Mouse (Mus musculus) kidney, adult 8-10 months (tissue): ENCODE measurements around the gene Pnp.
"Not testable (repeated sequence)": the region's sequence is repeated elsewhere in the genome, so short reads cannot be mapped to it uniquely, and the experiment has no call there.

Experiments
- DNase-seq, 2 experiments: peaks; one replicate each; pipeline ENCODE4 v3.0.0; 2022

Gene Pnp

GRCm38 (mm10) chr14:50930754-50931492 lies at the start of gene Pnp, which contains the start of gene Pip4p1:
Gene Pnp (plus strand): TSS chr14:50931082.
Gene Pip4p1 (minus strand): TSS chr14:50930856.
- DNase-seq = peak; percentile 99 to 100

GRCm38 (mm10) chr14:50891621-50892020 lies 39.3 kb upstream of the Pnp start:
- no peak for DNase-seq

DNA sequence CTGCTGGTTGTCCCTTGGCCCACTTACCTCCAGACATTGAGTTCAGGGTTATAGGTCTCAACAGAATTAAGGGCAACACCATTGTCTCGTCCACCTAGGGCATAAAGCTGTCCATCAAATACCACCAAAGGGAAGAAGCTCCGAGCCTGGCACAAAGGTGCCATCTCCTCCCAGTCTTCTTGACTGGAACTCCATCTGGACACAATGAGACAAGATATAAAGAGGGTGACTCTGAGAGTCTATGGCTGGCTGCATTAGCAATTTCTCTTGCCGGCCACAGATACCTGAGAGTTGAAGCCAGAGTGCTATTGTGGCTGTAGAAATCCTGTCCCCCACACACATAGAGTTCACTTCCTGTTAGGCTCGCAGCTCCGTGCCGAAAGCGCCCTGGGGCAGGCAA lies 38.8 kb upstream of the Pnp start:
- no peak for DNase-seq

DNA sequence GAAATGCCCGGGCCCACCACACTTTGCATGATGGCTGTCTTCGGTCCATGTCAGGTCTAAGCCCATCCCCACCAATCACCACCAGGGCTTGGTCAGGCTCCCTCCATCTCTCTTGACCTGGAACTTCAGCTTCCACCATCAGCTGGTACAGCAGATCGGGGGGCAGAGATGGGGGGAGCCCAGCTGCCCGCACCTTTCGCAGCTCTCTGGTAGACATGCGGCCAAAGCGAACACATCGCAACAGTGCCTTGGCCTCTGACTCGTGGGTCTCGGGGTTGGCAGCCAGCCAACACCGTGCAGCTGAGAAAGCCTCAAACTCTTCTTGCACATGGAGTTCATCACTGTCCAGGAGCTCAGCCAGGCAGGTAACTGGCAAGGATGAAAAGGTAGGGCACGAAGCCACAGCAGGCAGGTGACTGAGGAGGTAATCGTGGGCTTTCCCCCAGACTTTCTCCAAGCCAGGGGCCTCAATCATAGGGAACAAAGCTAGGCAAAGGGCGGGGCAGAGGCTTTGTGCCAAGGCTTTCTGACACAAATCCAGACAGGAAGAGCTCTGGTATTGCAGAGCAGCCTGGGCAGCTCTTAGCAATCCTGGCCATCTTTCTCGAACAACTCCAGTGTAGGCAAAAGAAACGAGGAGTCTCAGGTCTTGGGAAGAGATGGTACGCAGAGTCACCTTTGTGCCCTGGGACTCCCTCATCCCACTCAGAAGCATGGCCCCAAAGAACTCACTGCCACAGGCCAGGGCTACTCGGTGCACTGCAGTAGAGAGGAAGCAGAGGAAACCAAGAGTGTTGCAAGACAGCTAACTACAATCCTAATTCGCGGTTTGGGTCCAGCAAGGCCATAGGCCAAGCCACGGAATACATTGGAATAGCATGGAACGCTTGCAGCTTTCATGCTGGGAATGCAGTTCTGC lies 38.1 kb upstream of the Pnp start:
- DNase-seq = no peak

- DNase-seq = no peak
Observed at GRCm38 (mm10) chr14:50895407-50895806, 35.5 kb upstream of the Pnp start.

GRCm38 (mm10) chr14:50895985-50896746 lies 34.7 kb upstream of the Pnp start:
- peak; percentile 31 to 59 for DNase-seq

GRCm38 (mm10) chr14:50896747-50897373 lies 34.0 kb upstream of the Pnp start:
- DNase-seq = no peak

DNA sequence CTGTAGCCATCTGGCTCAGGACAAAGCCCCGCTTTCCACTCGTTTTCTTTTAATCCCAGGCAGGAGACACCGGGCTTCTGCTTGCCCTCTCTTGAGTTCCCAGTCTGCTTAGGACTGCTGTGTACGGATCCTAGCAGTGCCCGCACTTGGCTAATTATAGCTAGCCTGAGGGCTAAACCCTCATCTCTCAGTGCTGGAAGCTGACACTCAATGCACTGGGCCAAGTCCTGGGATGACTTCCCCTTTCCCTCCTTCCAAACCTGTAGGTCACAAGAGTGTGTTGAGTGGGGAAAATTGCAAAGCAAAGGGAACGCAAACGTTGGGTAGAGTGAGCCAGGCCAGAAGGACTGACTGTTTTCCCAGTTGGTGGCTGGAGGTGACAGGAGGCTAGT lies 33.5 kb upstream of the Pnp start, which contains the start of gene Klhl33:
Gene Klhl33 (minus strand): TSS at position 134 of the 392 bp plus-strand sequence.
- DNase-seq = no peak

DNA sequence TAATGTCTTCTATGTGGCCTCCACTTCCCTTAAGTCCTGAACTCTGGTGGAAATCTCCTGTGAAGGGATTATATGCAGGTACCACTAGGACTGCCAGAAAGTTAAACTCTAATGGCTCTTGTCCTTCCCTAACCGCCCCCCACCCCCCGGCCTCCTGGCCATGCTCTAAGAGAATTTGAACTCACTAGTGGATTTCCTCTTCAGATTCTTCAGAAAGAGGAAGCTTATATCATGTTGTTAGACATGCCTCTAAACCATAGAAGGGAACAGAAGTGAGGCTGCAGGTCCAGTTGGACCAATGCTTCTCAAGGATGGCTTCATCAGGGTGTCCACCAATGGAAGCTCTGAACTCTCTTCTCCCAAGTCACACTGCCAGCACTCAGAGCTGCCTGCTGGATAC lies 32.9 kb upstream of the Pnp start:
- not testable (repeated sequence) for DNase-seq

DNA sequence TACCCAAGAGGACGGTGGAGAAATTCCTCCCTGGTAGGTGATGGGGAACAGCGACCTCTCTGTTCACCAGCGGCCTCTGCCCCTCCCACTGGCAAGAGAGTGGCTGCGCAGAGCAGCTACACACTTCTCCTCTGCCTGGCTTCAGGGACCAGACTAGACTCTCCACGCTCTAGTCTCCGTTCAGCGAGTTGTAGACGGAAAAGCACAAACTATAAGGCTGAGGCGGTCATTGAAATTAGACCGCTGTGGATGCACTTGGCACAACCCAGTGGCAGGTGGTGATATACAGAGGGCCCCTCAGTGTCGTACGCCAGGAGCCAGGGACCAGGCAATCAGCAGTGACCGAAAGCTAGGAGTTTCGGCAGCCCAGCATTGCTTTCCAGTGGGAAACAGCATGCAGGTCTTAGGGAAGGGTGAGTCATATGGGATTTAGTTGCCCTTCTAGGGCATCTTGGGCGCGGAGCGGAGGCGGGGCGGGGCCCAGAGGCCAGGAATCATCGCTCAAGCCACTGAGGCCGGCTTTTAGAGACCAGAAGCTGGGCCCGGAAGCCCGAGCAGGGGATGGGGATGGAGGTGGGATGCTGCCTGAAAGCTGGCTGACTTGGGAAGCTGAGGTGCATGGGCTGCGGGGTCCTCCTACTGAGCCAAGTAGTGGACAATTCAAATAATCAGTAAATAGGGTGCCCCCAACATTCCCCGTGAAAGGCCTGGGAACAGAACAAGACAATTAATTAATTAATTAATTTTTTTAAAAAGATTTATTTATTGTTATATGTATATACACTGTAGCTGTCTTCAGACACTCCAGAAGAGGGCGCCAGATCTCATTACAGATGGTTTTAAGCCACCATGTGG lies 26.7 kb upstream of the Pnp start:
- DNase-seq = peak in 1 of 2 experiments; percentile 25

- DNase-seq = no peak
Observed at GRCm38 (mm10) chr14:50904828-50905129, 26.1 kb upstream of the Pnp start.

DNA sequence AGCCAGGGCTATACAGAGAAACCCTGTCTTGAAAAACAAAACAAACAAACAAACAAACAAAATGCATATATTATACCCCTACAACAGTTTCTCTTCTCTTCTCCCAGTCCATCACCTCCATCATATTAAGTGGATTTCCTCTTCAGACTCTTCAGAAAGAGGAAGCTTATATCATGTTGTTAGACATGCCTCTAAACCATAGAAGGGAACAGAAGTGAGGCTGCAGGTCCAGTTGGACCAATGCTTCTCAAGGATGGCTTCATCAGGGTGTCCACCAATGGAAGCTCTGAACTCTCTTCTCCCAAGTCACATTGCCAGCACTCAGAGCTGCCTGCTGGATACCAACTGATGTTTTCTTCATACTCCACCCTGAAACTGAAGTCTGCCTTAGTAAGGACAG lies 25.6 kb upstream of the Pnp start:
- not testable (repeated sequence) for DNase-seq

- no peak for DNase-seq
Observed at GRCm38 (mm10) chr14:50908126-50908525, 22.8 kb upstream of the Pnp start.

GRCm38 (mm10) chr14:50911356-50911755 lies 19.5 kb upstream of the Pnp start:
- DNase-seq = no peak

GRCm38 (mm10) chr14:50923437-50923836 lies 7.4 kb upstream of the Pnp start:
- not testable (repeated sequence) for DNase-seq

- peak; percentile 97 to 98 for DNase-seq
Observed at GRCm38 (mm10) chr14:50924281-50925064, 6.4 kb upstream of the Pnp start, which contains the start of the genes Osgep and Apex1. Gene Osgep (minus strand): TSS chr14:50924893. Gene Apex1 (plus strand): TSS chr14:50924968.

GRCm38 (mm10) chr14:50925111-50925920 lies 5.6 kb upstream of the Pnp start:
- DNase-seq = no peak

GRCm38 (mm10) chr14:50927366-50927765 lies 3.5 kb upstream of the Pnp start:
- no peak for DNase-seq

DNA sequence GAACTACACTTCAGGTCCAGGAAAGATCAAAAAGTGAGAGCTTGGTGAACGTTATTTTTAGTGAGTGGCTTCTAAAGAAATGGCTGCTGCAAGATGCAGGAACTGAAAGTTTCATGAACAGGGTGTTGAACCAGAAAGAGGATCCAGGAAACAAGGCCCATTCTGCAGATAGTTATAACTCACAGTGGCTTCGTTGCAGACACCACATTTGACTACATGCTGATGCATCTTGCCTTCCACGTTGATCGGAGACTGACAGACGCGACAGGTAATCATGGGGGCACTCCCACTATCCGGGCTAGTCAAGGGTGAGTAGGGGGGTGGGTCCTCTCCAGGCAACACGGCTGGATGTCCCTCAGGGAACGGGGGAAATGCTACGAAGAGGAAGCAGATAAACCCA lies 931 bp upstream of the Pnp start:
- no peak for DNase-seq

- DNase-seq = peak; percentile 79 to 81
Observed at GRCm38 (mm10) chr14:50930377-50930753, 517 bp upstream of the Pnp start.
